8 mouse cellular contexts compared by ENCODE assay signal in the genomic region with DNA sequence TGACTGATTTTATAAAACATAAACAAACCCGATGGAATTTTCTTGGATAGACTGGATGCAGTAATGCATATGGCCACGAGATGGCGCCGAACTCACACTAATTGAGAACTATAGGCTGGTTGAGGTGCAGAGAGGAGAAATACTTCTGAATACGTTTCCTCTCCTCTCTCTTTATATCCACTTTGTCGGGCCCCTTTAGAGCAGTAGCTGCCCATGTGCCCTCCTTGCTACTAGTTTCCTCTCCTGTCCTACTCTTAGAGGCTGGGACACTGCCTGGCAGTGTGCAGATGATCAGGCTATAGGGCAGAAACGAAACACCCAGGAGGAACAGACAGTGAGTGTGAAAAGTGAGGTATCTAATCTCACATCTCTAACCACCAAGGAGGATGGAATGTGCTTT. TPM values are rescaled to one million over a fixed set of nuclear protein-coding genes. Genes with fewer than 3 reads are reported as not detected.
DNase-seq lines count a peak whose midpoint lies in the region; ATAC-seq and TF ChIP-seq lines count a peak whose summit lies in the region.

No protein-coding gene starts in this region.

- H3K9me3 ChIP-seq in heart, embryonic 12.5 days (replicated peaks): no peaks in the 10 kb centered on the region
- no peaks in the 10 kb centered on the region for H3K9me3 ChIP-seq in kidney, embryonic 15.5 days (replicated peaks)
- no peaks in the 10 kb centered on the region for H3K9me3 ChIP-seq in limb, embryonic 15.5 days
- H3K9me3 ChIP-seq in midbrain, postnatal 0 days (ENCODE audit: low read length): no peaks in the 10 kb centered on the region
- no peaks in the 10 kb centered on the region for H3K9me3 ChIP-seq in stomach, embryonic 14.5 days (ENCODE audit: control insufficient read depth, low read depth, low read length)

- peak overlapping the region; percentile 68 for H3K4me2 ChIP-seq in heart, embryonic 12.5 days
- peak overlapping the region; percentile 47 for H3K4me2 ChIP-seq in kidney, embryonic 15.5 days
- H3K4me2 ChIP-seq in limb, embryonic 15.5 days: peak overlapping the region; percentile 27
- peak overlapping the region; percentile 32; the same call in 1 of the 2 replicates for H3K4me2 ChIP-seq in midbrain, postnatal 0 days (ENCODE audit: low read depth, low read length, poor library complexity, severe bottlenecking)
- peak overlapping the region; percentile 17 for H3K4me2 ChIP-seq in stomach, embryonic 14.5 days (replicated peaks; ENCODE audit: low read depth, low read length)

- H3K27ac ChIP-seq in heart, embryonic 12.5 days (ENCODE audit: poor library complexity, severe bottlenecking): no peak overlapping the region
- no peak overlapping the region for H3K27ac ChIP-seq in kidney, embryonic 15.5 days
- no peak overlapping the region for H3K27ac ChIP-seq in limb, embryonic 15.5 days
- H3K27ac ChIP-seq in midbrain, postnatal 0 days (ENCODE audit: low read depth, low read length): no peak overlapping the region
- no peak overlapping the region for H3K27ac ChIP-seq in stomach, embryonic 14.5 days (ENCODE audit: low read length)

- H3K9ac ChIP-seq in heart, embryonic 12.5 days: peak overlapping the region; percentile 52; the same call in 1 of the 2 replicates
- no peak overlapping the region for H3K9ac ChIP-seq in kidney, embryonic 15.5 days
- H3K9ac ChIP-seq in limb, embryonic 15.5 days: no peak overlapping the region
- H3K9ac ChIP-seq in midbrain, postnatal 0 days (replicated peaks; ENCODE audit: low read length, poor library complexity, severe bottlenecking): no peak overlapping the region
- H3K9ac ChIP-seq in stomach, embryonic 14.5 days (replicated peaks; ENCODE audit: low read depth, low read length): no peak overlapping the region

- TF ChIP-seq CTCF in midbrain, postnatal 0 days (IDR thresholded peaks at IDR 0.05): peak; percentile 90

- peak; percentile 65 for DNase-seq in 416B (ENCODE audit: low read depth)
- DNase-seq in adrenal gland, adult 8-10 months: peak; percentile 23
- peak; percentile 58 for DNase-seq in embryo, embryonic 9.5 days (ENCODE audit: extremely low spot score)
- DNase-seq in midbrain, postnatal 0 days (ENCODE audit: low spot score): peak; percentile 78

- no peaks in the 10 kb centered on the region for H3K27me3 ChIP-seq in heart, embryonic 12.5 days (replicated peaks)
- H3K27me3 ChIP-seq in kidney, embryonic 15.5 days: 0 out of 2 replicates have a peak, but pooled peaks cover 3% of the 10 kb centered on the region
- no peaks in the 10 kb centered on the region for H3K27me3 ChIP-seq in limb, embryonic 15.5 days
- H3K27me3 ChIP-seq in midbrain, postnatal 0 days (ENCODE audit: insufficient read depth, low read length): no peaks in the 10 kb centered on the region
- no peaks in the 10 kb centered on the region for H3K27me3 ChIP-seq in stomach, embryonic 14.5 days (ENCODE audit: control insufficient read depth, insufficient read depth, low read length)

- ATAC-seq in heart, embryonic 12.5 days (ENCODE audit: insufficient number of reproducible peaks, low FRiP score): no peak
- peak; percentile 73 for ATAC-seq in kidney, embryonic 15.5 days (replicated peaks; ENCODE audit: low FRiP score)
- ATAC-seq in limb, embryonic 15.5 days (ENCODE audit: insufficient number of reproducible peaks, low FRiP score, low TSS enrichment, low read depth): no peak
- peak; percentile 81 for ATAC-seq in midbrain, postnatal 0 days (ENCODE audit: low FRiP score)
- peak; percentile 71; the same call in 1 of the 2 replicates for ATAC-seq in stomach, embryonic 14.5 days (ENCODE audit: insufficient number of reproducible peaks, insufficient read depth, low FRiP score, low read depth)

- H3K4me1 ChIP-seq in heart, embryonic 12.5 days (replicated peaks): peaks cover 4% of the 10 kb centered on the region
- H3K4me1 ChIP-seq in kidney, embryonic 15.5 days: no peaks in the 10 kb centered on the region
- H3K4me1 ChIP-seq in limb, embryonic 15.5 days: 0 out of 2 replicates have a peak, but pooled peaks cover 3% of the 10 kb centered on the region
- no peaks in the 10 kb centered on the region for H3K4me1 ChIP-seq in midbrain, postnatal 0 days (ENCODE audit: insufficient read depth, low read length)
- no peaks in the 10 kb centered on the region for H3K4me1 ChIP-seq in stomach, embryonic 14.5 days (ENCODE audit: control insufficient read depth, insufficient read depth, low read length)

- H3K4me3 ChIP-seq in heart, embryonic 12.5 days: peak overlapping the region; percentile 32
- H3K4me3 ChIP-seq in kidney, embryonic 15.5 days (replicated peaks): no peak overlapping the region
- no peak overlapping the region for H3K4me3 ChIP-seq in limb, embryonic 15.5 days
- H3K4me3 ChIP-seq in midbrain, postnatal 0 days (ENCODE audit: low read depth, low read length): no peak overlapping the region
- H3K4me3 ChIP-seq in stomach, embryonic 14.5 days (ENCODE audit: low read depth, low read length): no peak overlapping the region

- H3K36me3 ChIP-seq in heart, embryonic 12.5 days: no peaks in the 10 kb centered on the region
- H3K36me3 ChIP-seq in kidney, embryonic 15.5 days: no peaks in the 10 kb centered on the region
- H3K36me3 ChIP-seq in limb, embryonic 15.5 days: no peaks in the 10 kb centered on the region
- no peaks in the 10 kb centered on the region for H3K36me3 ChIP-seq in midbrain, postnatal 0 days (ENCODE audit: insufficient read depth, low read length)
- no peaks in the 10 kb centered on the region for H3K36me3 ChIP-seq in stomach, embryonic 14.5 days (ENCODE audit: control insufficient read depth, insufficient read depth, low read length)

- 6% methylated on average over 7 of the region's 7 CpGs for WGBS in heart, embryonic 12.5 days
- WGBS in kidney, embryonic 15.5 days: 8% methylated on average over 7 of the region's 7 CpGs
- WGBS in limb, embryonic 15.5 days: 11% methylated on average over 7 of the region's 7 CpGs
- WGBS in midbrain, postnatal 0 days: 12% methylated on average over 7 of the region's 7 CpGs
- 8% methylated on average over 7 of the region's 7 CpGs for WGBS in stomach, embryonic 14.5 days

RNA-seq across cellular contexts. Expression of a gene that starts 16.7 kb away (rescaled TPM):
- not detected for total RNA-seq in adrenal gland, adult 8-10 months (2022)
- 0.06 and 0.19 TPM in 2 replicates for polyA plus RNA-seq in heart, embryonic 12.5 days (2016; fragmentation: Nextera tagmentation; extraction: Ambion mirVana)
- 1.5 and 3.0 TPM in 2 replicates for polyA plus RNA-seq in kidney, embryonic 15.5 days (2015; fragmentation: Nextera tagmentation; extraction: Ambion mirVana)
- 3.2 and 3.4 TPM in 2 replicates for polyA plus RNA-seq in limb, embryonic 15.5 days (2015; fragmentation: Nextera tagmentation; extraction: Ambion mirVana)
- not detected in 2 replicates for total RNA-seq in midbrain, postnatal 0 days (2014; rRNA removed)
- not detected in 2 replicates for polyA plus RNA-seq in midbrain, postnatal 0 days (2015; fragmentation: Nextera tagmentation; extraction: Ambion mirVana)
- polyA plus RNA-seq in stomach, embryonic 14.5 days (2014; fragmentation: Nextera tagmentation; extraction: Ambion mirVana): 2.5 and 3.6 TPM in 2 replicates

RNA-seq across cellular contexts. Expression of a gene that starts 33.2 kb away (rescaled TPM):
- total RNA-seq in adrenal gland, adult 8-10 months (2022): not detected
- polyA plus RNA-seq in heart, embryonic 12.5 days (2016; fragmentation: Nextera tagmentation; extraction: Ambion mirVana): not detected in 2 replicates
- not detected in 2 replicates for polyA plus RNA-seq in kidney, embryonic 15.5 days (2015; fragmentation: Nextera tagmentation; extraction: Ambion mirVana)
- polyA plus RNA-seq in limb, embryonic 15.5 days (2015; fragmentation: Nextera tagmentation; extraction: Ambion mirVana): 0.61 and 0.93 TPM in 2 replicates
- total RNA-seq in midbrain, postnatal 0 days (2014; rRNA removed): not detected in 2 replicates
- not detected in 2 replicates for polyA plus RNA-seq in midbrain, postnatal 0 days (2015; fragmentation: Nextera tagmentation; extraction: Ambion mirVana)
- polyA plus RNA-seq in stomach, embryonic 14.5 days (2014; fragmentation: Nextera tagmentation; extraction: Ambion mirVana): 0.14 and 0.16 TPM in 2 replicates

Comparison
In these comparisons a context has a peak if more than half of its experiments do, and no peak if none do; other contexts are left out.
1. DNase-seq: peak in every context shown above with its lines; median percentile 78 in midbrain, postnatal 0 days; 65 in 416B; 58 in embryo, embryonic 9.5 days; 23 in adrenal gland, adult 8-10 months.
2. ATAC-seq: peak in kidney, embryonic 15.5 days (single experiment), midbrain, postnatal 0 days (single experiment) and stomach, embryonic 14.5 days (single experiment); none in heart, embryonic 12.5 days (single experiment) and limb, embryonic 15.5 days (single experiment).
3. H3K4me2 ChIP-seq: peak in every context shown above with its lines; median percentile 68 in heart, embryonic 12.5 days; 47 in kidney, embryonic 15.5 days; 32 in midbrain, postnatal 0 days; 27 in limb, embryonic 15.5 days; 17 in stomach, embryonic 14.5 days.